Mouse (Mus musculus) midbrain, embryonic 15.5 days (tissue): Measurements from ENCODE around the gene Gm44790. TPM values are rescaled to one million over a fixed set of nuclear protein-coding genes. Genes with fewer than 3 reads are reported as not detected.
"Not testable (repeated sequence)": the region's sequence is repeated elsewhere in the genome, so short reads cannot be mapped to it uniquely, and the experiment has no call there.

Source experiments
- ATAC-seq: fragments of 200-750 bp; cut with Nextera tagmentation; replicated peaks from 2 replicates; pipeline ENCODE4 v1.8.0; 2017; ENCODE audit warnings: moderate TSS enrichment
- H3K27ac ChIP-seq: fragments of 300-500 bp; sonication (generic); 2 replicates; pipeline ENCODE4 v1.5.1; 2015; ENCODE audit warnings: mild to moderate bottlenecking, inconsistent platforms
- H3K27me3 ChIP-seq: fragments of 300-500 bp; sonication (generic); replicated peaks from 2 replicates; pipeline ENCODE4 v1.6.1; 2015; ENCODE audit warnings: inconsistent platforms
- H3K36me3 ChIP-seq: fragments of 300-500 bp; sonication (generic); replicated peaks from 2 replicates; pipeline ENCODE4 v1.6.1; 2015; ENCODE audit warnings: inconsistent platforms
- H3K4me1 ChIP-seq: fragments of 300-500 bp; sonication (generic); 2 replicates; pipeline ENCODE4 v1.6.1; 2015; ENCODE audit warnings: inconsistent platforms
- H3K4me2 ChIP-seq: fragments of 300-500 bp; sonication (generic); 2 replicates; pipeline ENCODE4 v1.6.1; 2015; ENCODE audit warnings: inconsistent platforms, mild to moderate bottlenecking, moderate library complexity
- H3K4me3 ChIP-seq: fragments of 300-500 bp; sonication (generic); 2 replicates; pipeline ENCODE4 v1.5.1; 2015; ENCODE audit warnings: mild to moderate bottlenecking, inconsistent platforms
- H3K9ac ChIP-seq: fragments of 300-500 bp; sonication (generic); 2 replicates; pipeline ENCODE4 v1.6.1; 2015; ENCODE audit warnings: mild to moderate bottlenecking, inconsistent platforms
- H3K9me3 ChIP-seq: fragments of 300-500 bp; sonication (generic); 2 replicates; pipeline ENCODE4 v1.6.1; 2016; ENCODE audit warnings: inconsistent platforms
- WGBS: fragments of 180-500 bp; shearing (Covaris S2); methylation state at CpG from one replicate; pipeline ENCODE4 v1.1.7; 2015; ENCODE audit warnings: mixed read lengths; 5-methylcytosine and 5-hydroxymethylcytosine counted together
- polyA plus RNA-seq: library from polyadenylated mRNA; unstranded; fragments of >200 nt; fragmentation: Nextera tagmentation; extraction: Ambion mirVana; gene quantifications from 2 replicates; pipeline ENCODE4 v1.2.1, GENCODE M21; 2015

Gm44790 gene
- polyA plus RNA-seq = not detected in 2 replicates

DNA sequence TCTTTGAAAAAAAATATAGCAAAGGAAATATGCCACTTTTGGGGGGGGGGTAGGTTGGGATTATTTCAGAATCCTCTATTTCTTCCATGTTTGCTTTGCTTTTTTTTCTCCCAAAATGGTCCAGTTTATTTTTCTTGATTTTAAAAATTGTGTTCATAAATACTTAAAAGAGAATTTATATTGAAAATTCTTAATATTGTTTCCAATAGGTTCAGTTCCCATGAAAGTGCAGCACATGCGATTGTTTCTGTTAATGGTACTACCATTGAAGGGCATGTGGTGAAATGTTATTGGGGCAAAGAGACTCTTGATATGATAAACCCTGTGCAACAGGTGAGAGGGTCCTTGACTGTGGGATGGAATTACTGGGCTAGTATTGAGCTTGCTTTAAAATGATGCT, at the start of gene Gm44790:
Gene Gm44790, plus strand, starts transcription at position 301 of the 400 bp plus-strand sequence.
- no peak for ATAC-seq
- H3K4me2 ChIP-seq = no peak within 1 kb of the TSS
- H3K27ac ChIP-seq = no peak within 1 kb of the TSS
- H3K27me3 ChIP-seq = no peaks in the 10 kb centered on the region
- H3K4me3 ChIP-seq = no peak within 1 kb of the TSS
- H3K4me1 ChIP-seq = no peaks in the 10 kb centered on the region
- no peaks in the 10 kb centered on the region for H3K9me3 ChIP-seq
- WGBS = 96% methylated on average over 1 of the region's 1 CpGs
- no peak within 1 kb of the TSS for H3K9ac ChIP-seq
- peaks cover 67% of the 10 kb centered on the region for H3K36me3 ChIP-seq

DNA sequence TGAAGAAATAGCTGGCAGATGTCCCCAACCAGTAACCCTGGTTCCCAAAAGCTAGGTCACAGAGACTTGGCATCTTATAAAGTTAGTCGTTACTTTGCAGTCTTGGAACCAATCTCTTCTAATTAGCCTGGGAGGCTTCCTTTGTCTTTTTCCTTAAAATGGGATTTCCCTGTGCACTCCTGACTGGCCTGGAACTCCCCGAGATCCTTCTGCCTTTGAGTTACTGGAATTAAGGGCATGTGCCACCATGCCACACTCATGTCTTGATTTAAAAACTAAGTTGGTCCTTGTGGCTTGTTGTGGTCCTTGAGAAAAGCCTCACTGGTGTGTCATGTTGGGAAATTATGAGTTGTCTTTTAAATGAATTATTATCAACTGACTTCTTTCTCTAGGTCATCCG, 48.1 kb upstream of the Gm44790 start:
- no peak overlapping the region for H3K4me3 ChIP-seq
- H3K9me3 ChIP-seq = no peaks in the 10 kb centered on the region
- no peak overlapping the region for H3K27ac ChIP-seq
- no peaks in the 10 kb centered on the region for H3K27me3 ChIP-seq
- no peak for ATAC-seq
- WGBS = 92% methylated on average over 3 of the region's 3 CpGs
- H3K36me3 ChIP-seq = peaks cover 33% of the 10 kb centered on the region
- H3K4me1 ChIP-seq = peaks cover 3% of the 10 kb centered on the region
- no peak overlapping the region for H3K9ac ChIP-seq
- no peak overlapping the region for H3K4me2 ChIP-seq

DNA sequence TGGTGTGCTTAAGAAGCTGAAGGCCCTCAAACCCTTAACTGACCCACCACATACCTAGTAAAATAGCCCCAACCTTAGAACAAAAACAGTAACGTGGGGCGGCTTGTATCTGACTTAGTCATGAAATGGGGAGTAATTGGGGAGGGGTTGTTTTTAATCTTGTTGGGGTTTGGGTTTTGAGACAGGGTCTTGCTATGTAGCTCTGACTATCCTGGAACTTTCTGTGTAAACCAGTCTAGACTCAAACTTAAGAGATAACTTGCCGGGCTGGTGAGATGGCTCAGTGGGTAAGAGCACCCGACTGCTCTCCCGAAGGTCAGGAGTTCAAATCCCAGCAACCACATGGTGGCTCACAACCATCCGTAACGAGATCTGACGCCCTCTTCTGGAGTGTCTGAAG, 46.3 kb upstream of the Gm44790 start:
- H3K27me3 ChIP-seq, H3K27ac ChIP-seq, ATAC-seq, H3K9ac ChIP-seq, H3K4me1 ChIP-seq, H3K4me2 ChIP-seq, H3K9me3 ChIP-seq, H3K4me3 ChIP-seq: not testable (repeated sequence)
- WGBS = 75% methylated on average over 8 of the region's 8 CpGs
- H3K36me3 ChIP-seq = peaks cover 38% of the 10 kb centered on the region

DNA sequence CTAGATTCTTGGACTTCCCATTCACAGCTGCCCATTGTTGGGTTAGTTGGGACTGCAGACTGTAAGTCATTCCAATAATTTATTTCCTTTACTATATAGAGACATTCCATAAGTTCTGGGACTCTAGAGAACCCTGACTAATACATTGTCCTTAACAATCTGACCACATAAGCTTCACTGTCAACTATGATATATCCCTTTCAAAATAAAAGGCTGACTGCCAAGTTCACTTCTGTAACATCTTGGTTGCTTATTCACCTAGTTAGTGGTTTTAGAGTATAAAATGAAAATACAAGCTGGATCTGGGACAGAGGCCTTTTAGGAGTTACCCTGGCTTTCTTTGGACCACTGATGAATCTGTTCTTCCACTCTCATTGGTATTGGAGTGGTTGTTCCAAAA, 43.9 kb upstream of the Gm44790 start:
- H3K9ac ChIP-seq = no peak overlapping the region
- H3K27me3 ChIP-seq = no peaks in the 10 kb centered on the region
- H3K4me2 ChIP-seq = no peak overlapping the region
- H3K9me3 ChIP-seq = no peaks in the 10 kb centered on the region
- ATAC-seq = no peak
- no peak overlapping the region for H3K4me3 ChIP-seq
- no peaks in the 10 kb centered on the region for H3K4me1 ChIP-seq
- no peak overlapping the region for H3K27ac ChIP-seq
- peaks cover 41% of the 10 kb centered on the region for H3K36me3 ChIP-seq

DNA sequence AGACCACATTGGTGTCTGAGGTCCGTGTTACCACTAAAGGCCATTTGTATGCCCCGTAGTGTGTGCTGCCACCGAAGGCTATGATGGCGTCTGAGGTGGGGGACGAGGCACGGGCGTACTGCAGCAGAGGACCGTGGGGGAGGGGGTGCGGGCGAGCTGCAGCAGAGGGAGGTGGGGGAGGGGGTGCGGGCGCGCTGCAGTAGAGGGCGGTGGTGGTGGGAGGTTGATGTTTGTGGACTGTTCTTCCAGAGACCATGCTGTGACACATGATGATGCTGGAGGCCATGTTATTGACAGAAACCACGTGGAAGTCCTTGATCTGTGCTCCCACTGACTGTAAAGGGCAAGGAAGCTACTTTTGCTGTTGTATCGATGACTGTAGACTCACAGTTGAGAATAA, 43.1 kb upstream of the Gm44790 start:
- Histone ChIP-seq H3K4me1 (no peaks in the 10 kb centered on the region), H3K27me3 (no peaks in the 10 kb centered on the region), H3K36me3 (peaks cover 40% of the 10 kb centered on the region), H3K4me3 (no peak overlapping the region), H3K9ac (no peak overlapping the region), H3K27ac (no peak overlapping the region), H3K9me3 (no peaks in the 10 kb centered on the region), H3K4me2 (no peak overlapping the region)
- 44% methylated on average over 16 of the region's 16 CpGs for WGBS
- ATAC-seq = no peak

DNA sequence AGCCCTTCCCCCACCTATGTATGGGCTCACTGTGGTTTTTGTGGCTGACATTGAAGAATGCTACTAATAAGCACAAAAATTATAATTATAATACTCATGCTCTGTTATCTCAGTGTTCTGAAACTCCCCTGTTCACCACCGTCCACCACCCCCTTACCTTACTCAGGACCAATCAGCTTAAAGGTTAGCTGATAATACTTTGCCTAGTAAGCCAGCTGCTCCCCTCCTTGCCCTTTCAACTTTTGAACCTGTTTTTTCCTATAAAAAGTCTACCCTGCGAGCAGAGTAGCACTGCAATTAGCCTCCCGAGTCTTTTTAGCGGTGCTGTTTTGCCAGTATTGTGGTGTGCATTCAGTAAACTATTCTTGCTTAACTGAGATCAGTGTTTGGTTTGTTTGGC, 41.8 kb upstream of the Gm44790 start:
- Histone ChIP-seq H3K9ac (no peak overlapping the region), H3K9me3 (no peaks in the 10 kb centered on the region), H3K4me3 (no peak overlapping the region), H3K4me2 (no peak overlapping the region), H3K27me3 (no peaks in the 10 kb centered on the region), H3K4me1 (no peaks in the 10 kb centered on the region), H3K36me3 (peaks cover 36% of the 10 kb centered on the region), H3K27ac (no peak overlapping the region)
- 79% methylated on average over 4 of the region's 4 CpGs for WGBS
- ATAC-seq = no peak

DNA sequence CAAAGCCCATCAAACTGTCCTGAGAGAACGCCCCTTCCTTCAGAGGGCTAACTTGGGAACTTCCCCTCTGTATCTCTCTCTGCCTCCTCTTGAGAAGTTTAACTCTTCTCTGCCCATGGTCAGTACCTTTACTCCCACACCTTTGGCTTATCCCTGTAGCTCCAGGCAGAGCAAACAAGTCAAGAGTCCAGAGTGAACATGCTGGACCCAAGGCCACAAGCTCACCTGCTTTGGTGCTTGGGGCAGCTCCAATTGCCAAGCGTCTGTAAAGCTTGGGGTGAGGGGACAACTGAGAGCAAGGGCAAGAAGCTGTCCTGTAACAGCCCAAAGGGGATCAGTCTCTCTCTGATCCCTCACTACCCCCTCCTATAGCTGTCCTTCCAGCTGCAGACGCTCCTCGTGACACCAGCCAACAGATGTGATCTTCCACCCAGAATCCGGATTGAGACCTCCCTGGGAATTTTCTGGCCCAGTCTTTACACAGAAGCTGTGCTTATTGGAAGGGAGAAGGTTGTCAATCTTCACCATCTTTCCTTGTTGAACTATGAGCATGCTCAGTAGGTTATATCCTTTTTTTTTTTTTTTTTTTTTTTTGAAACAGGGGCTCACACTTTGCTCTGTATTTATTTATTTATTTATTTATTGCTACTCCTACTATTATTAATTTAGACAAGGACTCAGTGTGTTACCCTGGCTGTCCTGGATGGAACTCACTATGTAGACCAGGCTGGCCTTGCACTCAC, 40.9 kb upstream of the Gm44790 start:
- Histone ChIP-seq H3K4me1 (no peaks in the 10 kb centered on the region), H3K4me2 (no peak overlapping the region), H3K4me3 (no peak overlapping the region), H3K36me3 (peaks cover 43% of the 10 kb centered on the region), H3K9ac (no peak overlapping the region), H3K9me3 (no peaks in the 10 kb centered on the region), H3K27me3 (no peaks in the 10 kb centered on the region), H3K27ac (no peak overlapping the region)
- 87% methylated on average over 5 of the region's 5 CpGs for WGBS
- no peak for ATAC-seq

DNA sequence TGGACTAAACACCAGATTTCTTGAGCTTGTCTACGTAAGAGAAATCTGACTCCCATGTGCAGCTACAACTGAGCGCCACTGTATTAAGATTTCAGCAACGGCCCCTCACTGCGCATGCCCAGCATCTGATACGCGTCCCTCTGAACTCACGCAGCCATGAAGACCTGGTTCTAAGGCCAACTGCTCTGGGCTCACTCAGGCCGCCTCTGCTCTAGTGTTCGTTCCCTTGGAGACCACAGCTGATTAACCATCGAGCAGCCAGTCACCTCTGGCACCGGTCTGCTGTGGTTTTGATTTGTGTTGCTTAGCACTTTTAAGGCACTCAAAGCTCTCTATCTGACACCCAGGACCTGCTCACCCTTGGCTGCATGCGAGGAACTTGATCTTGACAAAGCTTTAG, 39.1 kb upstream of the Gm44790 start:
- no peak overlapping the region for H3K4me3 ChIP-seq
- H3K4me1 ChIP-seq = no peaks in the 10 kb centered on the region
- H3K27ac ChIP-seq = no peak overlapping the region
- ATAC-seq = no peak
- no peaks in the 10 kb centered on the region for H3K9me3 ChIP-seq
- H3K4me2 ChIP-seq = no peak overlapping the region
- 81% methylated on average over 12 of the region's 12 CpGs for WGBS
- no peak overlapping the region for H3K9ac ChIP-seq
- H3K36me3 ChIP-seq = peaks cover 61% of the 10 kb centered on the region
- no peaks in the 10 kb centered on the region for H3K27me3 ChIP-seq

DNA sequence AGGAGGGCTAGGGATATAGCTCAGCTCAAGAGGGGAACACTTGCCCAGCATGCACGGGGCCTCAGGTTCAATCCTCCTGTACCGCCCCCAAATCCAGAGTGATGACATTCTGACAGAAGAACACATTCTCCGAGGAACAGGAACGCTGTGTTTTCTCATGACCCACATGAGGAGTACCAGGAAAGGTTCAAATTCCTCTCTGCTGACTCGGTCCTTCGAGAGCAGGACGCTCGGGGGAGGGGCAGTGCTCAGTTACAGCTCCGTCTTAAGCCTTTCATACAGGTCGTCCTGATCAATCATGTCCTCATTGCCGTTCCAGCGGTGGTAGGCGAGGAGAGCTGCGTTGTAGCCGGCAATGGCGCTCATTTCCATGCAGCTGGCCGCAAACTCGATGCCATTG, 38.0 kb upstream of the Gm44790 start:
- Histone ChIP-seq H3K9ac (no peak overlapping the region), H3K9me3 (no peaks in the 10 kb centered on the region), H3K4me1 (no peaks in the 10 kb centered on the region), H3K4me3 (no peak overlapping the region), H3K4me2 (no peak overlapping the region), H3K27me3 (no peaks in the 10 kb centered on the region), H3K36me3 (peaks cover 61% of the 10 kb centered on the region), H3K27ac (no peak overlapping the region)
- 90% methylated on average over 18 of the region's 18 CpGs for WGBS
- no peak for ATAC-seq

DNA sequence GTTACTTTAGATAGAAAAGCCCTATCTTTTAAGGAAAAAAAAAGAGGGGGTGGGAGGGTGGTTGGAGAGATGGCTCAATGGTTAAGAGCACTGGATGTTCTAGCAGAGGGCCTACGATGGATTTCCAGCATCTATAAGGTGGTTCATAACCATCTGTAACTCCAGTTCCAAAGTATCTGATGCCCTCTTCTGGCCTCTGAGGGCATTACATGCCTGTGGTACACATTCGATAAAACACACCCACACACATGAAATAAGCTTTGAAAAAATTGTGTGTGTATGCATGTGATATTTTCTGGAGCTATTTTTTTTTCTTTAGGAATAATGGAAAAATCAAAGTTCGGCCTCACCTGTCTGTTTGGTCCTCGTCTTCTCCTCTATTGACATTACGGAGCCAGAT, 35.1 kb upstream of the Gm44790 start:
- Histone ChIP-seq H3K4me1 (peaks cover 22% of the 10 kb centered on the region), H3K9ac (no peak overlapping the region), H3K4me2 (no peak overlapping the region), H3K27me3 (no peaks in the 10 kb centered on the region), H3K27ac (no peak overlapping the region), H3K9me3 (no peaks in the 10 kb centered on the region), H3K4me3 (no peak overlapping the region), H3K36me3 (peaks cover 48% of the 10 kb centered on the region)
- ATAC-seq = no peak
- WGBS = 96% methylated on average over 5 of the region's 5 CpGs

DNA sequence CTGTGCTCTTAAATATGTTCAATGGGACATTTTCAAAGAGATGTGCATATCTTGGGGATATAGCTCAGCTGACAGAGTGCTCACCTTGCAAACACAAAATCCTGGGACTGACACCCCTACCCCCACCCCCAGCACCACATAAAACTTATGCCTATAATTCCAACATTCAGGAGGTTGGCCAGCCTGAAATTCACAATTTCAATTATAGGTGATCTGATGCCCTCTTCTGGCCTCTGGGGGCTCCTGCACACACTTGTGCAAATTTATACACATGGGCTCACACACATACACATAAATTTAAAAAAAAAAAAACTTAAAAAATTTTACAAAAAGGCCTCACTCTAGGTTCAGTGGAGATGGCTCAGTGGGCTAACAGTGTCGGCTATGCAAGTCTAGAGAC, 33.3 kb upstream of the Gm44790 start:
- no peak for ATAC-seq
- Histone ChIP-seq H3K9me3 (no peaks in the 10 kb centered on the region), H3K9ac (no peak overlapping the region), H3K36me3 (peaks cover 35% of the 10 kb centered on the region), H3K4me1 (peaks cover 30% of the 10 kb centered on the region), H3K27ac (no peak overlapping the region), H3K4me2 (no peak overlapping the region), H3K27me3 (no peaks in the 10 kb centered on the region), H3K4me3 (no peak overlapping the region)
- 95% methylated on average over 1 of the region's 1 CpGs for WGBS

DNA sequence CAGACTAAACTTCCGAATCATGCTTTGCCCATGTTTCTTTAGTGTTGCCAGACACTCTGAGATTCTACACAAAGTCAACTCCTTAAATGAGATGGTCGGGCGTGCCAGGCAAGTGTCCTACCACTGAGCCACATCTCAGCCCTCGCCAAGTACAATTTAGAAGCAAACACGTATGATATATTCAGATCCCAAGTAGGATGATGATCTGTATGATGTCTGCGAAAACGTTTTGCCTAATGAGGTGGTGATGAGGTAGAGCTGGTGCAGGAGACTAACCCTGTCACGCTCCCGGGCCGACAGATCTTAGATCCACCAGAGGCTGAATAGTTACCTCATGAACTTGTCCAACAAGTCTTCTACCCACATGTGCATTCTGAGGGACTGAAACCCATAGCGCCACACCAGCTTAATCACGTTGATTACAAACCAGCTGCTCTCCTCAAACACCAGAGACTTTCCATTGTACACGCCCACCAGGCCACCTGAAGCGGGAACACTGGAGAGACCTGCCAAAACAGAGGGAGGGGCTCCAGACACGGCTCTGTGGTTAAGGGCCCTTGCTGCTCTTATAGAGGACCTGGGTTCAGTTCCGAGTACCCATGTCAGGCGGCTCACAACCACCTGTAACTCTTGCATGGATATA, 32.3 kb upstream of the Gm44790 start:
- H3K4me2 ChIP-seq = no peak overlapping the region
- WGBS = 94% methylated on average over 17 of the region's 17 CpGs
- H3K36me3 ChIP-seq = peaks cover 29% of the 10 kb centered on the region

DNA sequence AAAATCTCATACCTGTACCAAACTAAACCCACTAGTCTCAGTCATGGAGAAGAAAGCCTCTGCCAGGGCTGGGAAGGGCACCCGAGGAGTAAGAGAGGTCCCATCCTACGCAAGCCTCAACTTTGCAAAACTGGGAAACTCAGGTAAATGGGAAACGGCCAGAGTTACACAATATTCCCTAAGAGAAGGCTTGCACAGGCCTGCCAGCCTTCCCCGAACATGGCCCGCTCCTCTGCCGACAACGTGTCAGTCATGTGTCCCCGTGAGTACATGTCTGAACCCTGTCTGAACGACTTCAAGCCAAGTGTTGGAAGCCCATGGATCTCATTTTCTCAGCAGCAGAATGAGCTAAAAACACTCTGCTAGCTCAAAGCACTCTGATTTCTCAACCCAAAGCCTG, 31.4 kb upstream of the Gm44790 start:
- H3K27ac ChIP-seq = no peak overlapping the region
- no peaks in the 10 kb centered on the region for H3K9me3 ChIP-seq
- 88% methylated on average over 9 of the region's 9 CpGs for WGBS
- peaks cover 30% of the 10 kb centered on the region for H3K4me1 ChIP-seq
- ATAC-seq = no peak
- H3K4me3 ChIP-seq = peak overlapping the region; percentile 91
- H3K36me3 ChIP-seq = peaks cover 23% of the 10 kb centered on the region
- H3K4me2 ChIP-seq = peak overlapping the region; percentile 63
- peak overlapping the region; percentile 92; the same call in 1 of the 2 replicates for H3K9ac ChIP-seq
- no peaks in the 10 kb centered on the region for H3K27me3 ChIP-seq

More for the DNA sequence above, 32.3 kb upstream of the Gm44790 start:
- Histone ChIP-seq H3K9ac (no peak overlapping the region), H3K4me1 (peaks cover 30% of the 10 kb centered on the region), H3K4me3 (no peak overlapping the region), H3K9me3 (no peaks in the 10 kb centered on the region), H3K27ac (no peak overlapping the region), H3K27me3 (no peaks in the 10 kb centered on the region)
- no peak for ATAC-seq
